Mouse (Mus musculus) midbrain, embryonic 14.5 days (tissue): ENCODE measurements around the gene Eml5. TPM values are rescaled to one million over a fixed set of nuclear protein-coding genes. Genes with fewer than 3 reads are reported as not detected.

ENCODE experiments used
- ATAC-seq: fragments of 200-750 bp; cut with Nextera tagmentation; 2 replicates; pipeline ENCODE4 v1.8.0; 2017; ENCODE audit warnings: moderate number of reproducible peaks, moderate library complexity; ENCODE audit not compliant: low FRiP score, low TSS enrichment
- DNase-seq: peaks from one replicate; pipeline ENCODE4 v3.0.0-alpha.2; 2015
- H3K27ac ChIP-seq: fragments of 300-500 bp; sonication (generic); replicated peaks from 2 replicates; pipeline ENCODE4 v1.5.1; 2014; ENCODE audit warnings: mild to moderate bottlenecking, low read depth, low read length, moderate library complexity
- H3K27me3 ChIP-seq: fragments of 300-500 bp; sonication (generic); 2 replicates; pipeline ENCODE4 v1.6.1; 2014; ENCODE audit warnings: low read length, control low read depth, mixed read lengths; ENCODE audit not compliant: control insufficient read depth, insufficient read depth
- H3K36me3 ChIP-seq: fragments of 300-500 bp; sonication (generic); 2 replicates; pipeline ENCODE4 v1.6.1; 2014; ENCODE audit warnings: low read length, control low read depth; ENCODE audit not compliant: control insufficient read depth, insufficient read depth
- H3K4me1 ChIP-seq: fragments of 300-500 bp; sonication (generic); 2 replicates; pipeline ENCODE4 v1.6.1; 2014; ENCODE audit warnings: mild to moderate bottlenecking, antibody characterized with exemption, low read length, control low read depth; ENCODE audit not compliant: control insufficient read depth, insufficient read depth
- H3K4me2 ChIP-seq: fragments of 300-500 bp; sonication (generic); 2 replicates; pipeline ENCODE4 v1.6.1; 2014; ENCODE audit warnings: mild to moderate bottlenecking, low read length, moderate library complexity
- H3K4me3 ChIP-seq: fragments of 300-500 bp; sonication (generic); replicated peaks from 2 replicates; pipeline ENCODE4 v1.5.1; 2014; ENCODE audit warnings: low read depth, low read length
- H3K9ac ChIP-seq: fragments of 300-500 bp; sonication (generic); replicated peaks from 2 replicates; pipeline ENCODE4 v1.6.1; 2014; ENCODE audit warnings: mild to moderate bottlenecking, low read length, moderate library complexity
- H3K9me3 ChIP-seq: fragments of 300-500 bp; sonication (generic); 2 replicates; pipeline ENCODE4 v1.6.1; 2016; ENCODE audit warnings: low read length, control low read depth, mixed read lengths; ENCODE audit not compliant: control insufficient read depth
- WGBS: fragments of 180-500 bp; shearing (Covaris S2); extraction: QIAGEN DNeasy Blood & Tissue Kit; methylation state at CpG from one replicate; pipeline ENCODE4 v1.1.7; 2014; 5-methylcytosine and 5-hydroxymethylcytosine counted together
- polyA plus RNA-seq: library from polyadenylated mRNA; unstranded; fragments of >200 nt; fragmentation: Nextera tagmentation; extraction: Ambion mirVana; gene quantifications from 2 replicates; pipeline ENCODE4 v1.2.1, GENCODE M21; 2014

The Eml5 gene
- polyA plus RNA-seq, 1 experiment from 2014 or later: 22.9 TPM

DNA sequence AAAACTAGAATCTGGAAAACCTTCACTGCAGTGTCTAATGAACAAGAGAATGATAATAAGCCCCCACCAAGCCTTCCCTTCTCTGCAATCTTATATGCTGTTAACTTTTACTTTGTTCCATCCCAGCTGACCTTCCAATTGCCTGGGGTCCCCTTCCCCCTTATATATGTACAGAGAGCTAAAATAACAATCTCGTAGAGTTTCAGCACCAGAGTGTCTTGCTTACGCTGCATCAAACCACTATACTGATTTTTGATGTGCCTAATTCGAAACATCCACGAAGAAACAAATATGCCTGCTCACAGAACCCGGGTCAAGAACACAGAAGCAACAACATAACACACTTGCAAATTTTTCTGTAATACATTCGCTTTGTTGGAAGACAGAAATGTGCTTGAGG lies 1.6 kb downstream of the Eml5 start:
- Histone ChIP-seq H3K27ac (no peak overlapping the region), H3K4me3 (peak overlapping the region; percentile 80), H3K27me3 (no peaks in the 10 kb centered on the region), H3K9ac (peak overlapping the region; percentile 75; the same call in 1 of the 2 replicates), H3K4me1 (peaks cover 16% of the 10 kb centered on the region), H3K4me2 (peak overlapping the region; percentile 66), H3K9me3 (no peaks in the 10 kb centered on the region), H3K36me3 (no peaks in the 10 kb centered on the region)
- ATAC-seq (no peak), DNase-seq (no peak)
- 28% methylated on average over 6 of the region's 6 CpGs for WGBS

GRCm38 (mm10) chr12:98896761-98897160 lies 4.5 kb downstream of the Eml5 start:
- Histone ChIP-seq H3K4me1 (peaks cover 16% of the 10 kb centered on the region), H3K36me3 (no peaks in the 10 kb centered on the region), H3K9ac (no peak overlapping the region), H3K4me3 (no peak overlapping the region), H3K9me3 (no peaks in the 10 kb centered on the region), H3K27ac (no peak overlapping the region), H3K27me3 (no peaks in the 10 kb centered on the region), H3K4me2 (no peak overlapping the region)
- 79% methylated on average over 1 of the region's 1 CpGs for WGBS
- DNase-seq: no peak
- ATAC-seq: no peak

GRCm38 (mm10) chr12:98884515-98884914 lies 16.8 kb downstream of the Eml5 start:
- Histone ChIP-seq H3K27ac (no peak overlapping the region), H3K4me2 (no peak overlapping the region), H3K27me3 (no peaks in the 10 kb centered on the region), H3K4me1 (no peaks in the 10 kb centered on the region), H3K9ac (no peak overlapping the region), H3K9me3 (no peaks in the 10 kb centered on the region), H3K4me3 (no peak overlapping the region), H3K36me3 (no peaks in the 10 kb centered on the region)
- ATAC-seq (no peak), DNase-seq (peak; percentile 66)
- 10% methylated on average over 1 of the region's 1 CpGs for WGBS

- no peak overlapping the region for H3K27ac ChIP-seq
- no peak overlapping the region for H3K9ac ChIP-seq
- 68% methylated on average over 5 of the region's 5 CpGs for whole genome bisulfite sequencing
- H3K9me3 ChIP-seq: no peaks in the 10 kb centered on the region
- no peaks in the 10 kb centered on the region for H3K27me3 ChIP-seq
- H3K4me3 ChIP-seq: no peak overlapping the region
- DNase-seq (peak; percentile 40), ATAC-seq (no peak)
- H3K36me3 ChIP-seq: no peaks in the 10 kb centered on the region
- H3K4me2 ChIP-seq: no peak overlapping the region
- H3K4me1 ChIP-seq: 0 out of 2 replicates have a peak, but pooled peaks cover 4% of the 10 kb centered on the region
Observed at GRCm38 (mm10) chr12:98881796-98882195, 19.5 kb downstream of the Eml5 start.

DNA sequence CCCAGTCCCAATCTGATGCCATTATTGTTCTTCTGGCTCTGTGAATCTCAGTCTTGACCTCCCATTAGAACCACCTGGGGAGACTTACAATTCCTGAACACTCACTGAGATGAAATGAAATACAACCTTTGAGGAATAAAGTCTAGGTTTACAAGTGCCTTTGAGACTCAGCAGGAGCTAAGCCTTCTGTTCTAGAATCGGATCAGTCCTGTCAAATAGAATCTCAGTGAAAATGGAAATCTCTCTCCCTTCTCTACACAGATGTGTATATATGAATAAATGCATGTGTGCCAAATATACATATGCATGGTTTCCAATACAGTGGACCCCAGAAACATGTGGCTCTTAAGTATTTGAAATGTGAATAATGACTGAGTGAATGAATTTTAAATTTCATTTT lies 22.6 kb downstream of the Eml5 start:
- Histone ChIP-seq H3K27ac (no peak overlapping the region), H3K9ac (no peak overlapping the region), H3K36me3 (no peaks in the 10 kb centered on the region), H3K4me3 (no peak overlapping the region), H3K4me1 (0 out of 2 replicates have a peak, but pooled peaks cover 4% of the 10 kb centered on the region), H3K27me3 (no peaks in the 10 kb centered on the region), H3K4me2 (no peak overlapping the region), H3K9me3 (no peaks in the 10 kb centered on the region)
- WGBS: 8% methylated on average over 1 of the region's 1 CpGs
- DNase-seq (peak; percentile 50), ATAC-seq (no peak; the same call in 1 of the 2 replicates)

- Histone ChIP-seq H3K9ac (no peak overlapping the region), H3K4me1 (0 out of 2 replicates have a peak, but pooled peaks cover 4% of the 10 kb centered on the region), H3K4me2 (no peak overlapping the region), H3K9me3 (no peaks in the 10 kb centered on the region), H3K27me3 (no peaks in the 10 kb centered on the region), H3K4me3 (no peak overlapping the region), H3K36me3 (0 out of 2 replicates have a peak, but pooled peaks cover under 1% of the 10 kb centered on the region), H3K27ac (no peak overlapping the region)
- ATAC-seq (no peak), DNase-seq (no peak)
- WGBS: 77% methylated on average over 2 of the region's 2 CpGs
Observed at GRCm38 (mm10) chr12:98875216-98875615, 26.1 kb downstream of the Eml5 start.

GRCm38 (mm10) chr12:98872836-98873235 lies 28.4 kb downstream of the Eml5 start:
- no peak overlapping the region for H3K9ac ChIP-seq
- no peaks in the 10 kb centered on the region for H3K9me3 ChIP-seq
- no peak overlapping the region for H3K27ac ChIP-seq
- H3K4me2 ChIP-seq: no peak overlapping the region
- H3K36me3 ChIP-seq: peaks cover 10% of the 10 kb centered on the region; the same call in 1 of the 2 replicates
- 97% methylated on average over 10 of the region's 10 CpGs for WGBS
- H3K27me3 ChIP-seq: no peaks in the 10 kb centered on the region
- DNase-seq (no peak), ATAC-seq (no peak)
- no peaks in the 10 kb centered on the region for H3K4me1 ChIP-seq
- no peak overlapping the region for H3K4me3 ChIP-seq

- H3K27ac ChIP-seq: no peak overlapping the region
- ATAC-seq (no peak), DNase-seq (no peak)
- peaks cover 65% of the 10 kb centered on the region for H3K36me3 ChIP-seq
- 93% methylated on average over 4 of the region's 4 CpGs for WGBS
- no peaks in the 10 kb centered on the region for H3K27me3 ChIP-seq
- no peak overlapping the region for H3K4me2 ChIP-seq
- no peak overlapping the region for H3K4me3 ChIP-seq
- no peaks in the 10 kb centered on the region for H3K4me1 ChIP-seq
- H3K9me3 ChIP-seq: no peaks in the 10 kb centered on the region; the same call in 1 of the 2 replicates
- H3K9ac ChIP-seq: no peak overlapping the region
Observed at GRCm38 (mm10) chr12:98863436-98863835, 37.8 kb downstream of the Eml5 start.

DNA sequence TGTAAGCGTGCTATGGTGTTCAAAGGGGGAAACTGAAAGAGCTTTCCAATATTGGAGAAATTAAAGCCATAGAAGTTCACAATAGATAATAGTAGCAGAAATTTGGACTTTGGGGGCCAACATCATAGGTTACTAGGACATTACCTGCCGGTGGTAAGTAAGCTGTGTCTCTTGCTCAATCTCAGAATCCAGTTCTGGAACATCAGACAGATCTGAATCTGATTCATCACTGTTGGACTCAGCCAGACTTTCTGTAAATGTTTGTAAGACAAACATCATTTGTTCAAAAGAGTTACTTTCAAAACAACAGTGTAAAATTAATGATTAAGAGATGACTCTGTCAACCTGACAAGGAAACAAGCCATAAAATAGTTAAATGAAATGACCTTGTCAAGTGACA lies 41.0 kb downstream of the Eml5 start:
- no peak overlapping the region for H3K4me3 ChIP-seq
- DNase-seq (no peak), ATAC-seq (no peak)
- no peak overlapping the region for H3K27ac ChIP-seq
- WGBS: 95% methylated on average over 2 of the region's 2 CpGs
- no peak overlapping the region for H3K4me2 ChIP-seq
- no peaks in the 10 kb centered on the region; the same call in 1 of the 2 replicates for H3K9me3 ChIP-seq
- H3K27me3 ChIP-seq: no peaks in the 10 kb centered on the region
- H3K36me3 ChIP-seq: peaks cover 59% of the 10 kb centered on the region
- no peaks in the 10 kb centered on the region for H3K4me1 ChIP-seq
- H3K9ac ChIP-seq: no peak overlapping the region
